Comparison of ENCODE assay signal across 20 mouse cellular contexts in the genomic region with DNA sequence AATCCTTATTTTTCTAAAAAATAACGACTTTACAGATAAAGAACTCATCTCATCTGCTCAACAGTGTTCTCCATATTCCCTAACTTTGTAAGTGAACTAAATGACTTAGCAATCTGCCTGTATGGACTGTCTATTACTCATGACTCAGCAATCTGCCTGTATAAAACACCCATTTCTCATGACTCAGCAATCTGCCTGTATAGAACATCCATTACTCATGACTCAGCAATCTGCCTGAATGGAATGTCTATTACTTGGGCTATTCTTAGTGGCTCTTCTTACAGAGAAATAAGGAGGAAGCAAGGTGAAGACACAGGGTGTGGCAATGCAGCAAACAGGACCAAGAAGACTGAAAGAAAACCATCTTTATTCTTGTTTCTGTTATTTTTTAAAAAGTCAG. TPM values are rescaled to one million over a fixed set of nuclear protein-coding genes. Genes with fewer than 3 reads are reported as not detected.
DNase-seq lines count a peak whose midpoint lies in the region; ATAC-seq lines count a peak whose summit lies in the region.
"Had no signal": no experiment of that assay in that cellular context is flagged by ENCODE, and none has a peak within 500 bp of the region (broad histone marks: within the 10 kb centered on the region; RNA-seq: fewer than 3 reads in every experiment).

No protein-coding gene starts in this region.

- no peaks in the 10 kb centered on the region for H3K36me3 ChIP-seq in embryonic facial prominence, embryonic 11.5 days (replicated peaks; ENCODE audit: control insufficient read depth, insufficient read depth, low read depth, low read length)
- no peaks in the 10 kb centered on the region for H3K36me3 ChIP-seq in embryonic facial prominence, embryonic 10.5 days (replicated peaks)
- H3K36me3 ChIP-seq: hindbrain, embryonic 15.5 days; limb, embryonic 12.5 days; midbrain, embryonic 10.5 days had no signal

- ATAC-seq in embryonic facial prominence, embryonic 11.5 days (replicated peaks; ENCODE audit: insufficient number of reproducible peaks, low FRiP score, low TSS enrichment, low read depth), result no peak
- ATAC-seq in megakaryocyte progenitor cell, adult 5-6 weeks (replicated peaks; ENCODE audit: poor library complexity), result peak; percentile 37
- ATAC-seq: lung, postnatal 0 days had no signal

- H3K9me3 ChIP-seq in embryonic facial prominence, embryonic 11.5 days (replicated peaks; ENCODE audit: control insufficient read depth, low read length), result no peaks in the 10 kb centered on the region
- no peaks in the 10 kb centered on the region for H3K9me3 ChIP-seq in embryonic facial prominence, embryonic 10.5 days
- H3K9me3 ChIP-seq: hindbrain, embryonic 15.5 days; limb, embryonic 12.5 days; midbrain, embryonic 10.5 days had no signal

- WGBS in embryonic facial prominence, embryonic 11.5 days, result 93% methylated on average over 1 of the region's 1 CpGs
- WGBS in embryonic facial prominence, embryonic 10.5 days, result 86% methylated on average over 1 of the region's 1 CpGs

- H3K4me1 ChIP-seq in embryonic facial prominence, embryonic 11.5 days (ENCODE audit: control insufficient read depth, insufficient read depth, low read length), result no peaks in the 10 kb centered on the region; the same call in 1 of the 2 replicates
- H3K4me1 ChIP-seq in embryonic facial prominence, embryonic 10.5 days, result peaks cover 6% of the 10 kb centered on the region; the same call in 1 of the 2 replicates
- H3K4me1 ChIP-seq: limb, embryonic 12.5 days had no signal

- H3K9ac ChIP-seq in embryonic facial prominence, embryonic 11.5 days (replicated peaks; ENCODE audit: low read length), result no peak overlapping the region
- H3K9ac ChIP-seq: hindbrain, embryonic 15.5 days; limb, embryonic 12.5 days had no signal

- H3K4me3 ChIP-seq in embryonic facial prominence, embryonic 11.5 days (ENCODE audit: low read depth, low read length), result no peak overlapping the region
- no peak overlapping the region for H3K4me3 ChIP-seq in embryonic facial prominence, embryonic 10.5 days
- H3K4me3 ChIP-seq: hindbrain, embryonic 15.5 days; limb, embryonic 12.5 days; midbrain, embryonic 10.5 days; myocyte had no signal

- H3K27me3 ChIP-seq in embryonic facial prominence, embryonic 11.5 days (ENCODE audit: control insufficient read depth, insufficient read depth, low read length), result no peaks in the 10 kb centered on the region
- H3K27me3 ChIP-seq in embryonic facial prominence, embryonic 10.5 days (replicated peaks; ENCODE audit: low read depth, poor library complexity, severe bottlenecking), result no peaks in the 10 kb centered on the region
- H3K27me3 ChIP-seq: hindbrain, embryonic 15.5 days; limb, embryonic 12.5 days had no signal

- no peak overlapping the region for H3K4me2 ChIP-seq in embryonic facial prominence, embryonic 11.5 days (ENCODE audit: low read depth, low read length)
- H3K4me2 ChIP-seq: hindbrain, embryonic 15.5 days; limb, embryonic 12.5 days had no signal

- DNase-seq in embryonic facial prominence, embryonic 11.5 days (ENCODE audit: low spot score), result peak; percentile 22
- no peak for DNase-seq in embryonic facial prominence, embryonic 10.5 days (ENCODE audit: low spot score)
- peak; percentile 42 for DNase-seq in Muller cell, postnatal 12 days (ENCODE audit: inconsistent ontology term)
- peak; percentile 65 for DNase-seq in c-Kit-positive CD71-positive TER-119-positive erythroid progenitor cells, embryonic 14.5 days (ENCODE audit: low spot score)
- DNase-seq in heart, adult 9 months (ENCODE audit: low spot score in 2 of 2), result no peak
- DNase-seq in kidney, adult 9 months, result no peak
- no peak for DNase-seq in spleen, postnatal 4 days (ENCODE audit: low spot score in 2 of 2)
- DNase-seq: adrenal gland, postnatal 10 days; B cell, adult 2 months; gastrocnemius, postnatal 25 days; heart, postnatal 10 days; kidney, adult 11 months; kidney, postnatal 36 days; right cerebral cortex, postnatal 14 days had no signal

- H3K27ac ChIP-seq in embryonic facial prominence, embryonic 11.5 days (replicated peaks; ENCODE audit: low read depth, low read length), result no peak overlapping the region
- no peak overlapping the region for H3K27ac ChIP-seq in embryonic facial prominence, embryonic 10.5 days (replicated peaks)
- H3K27ac ChIP-seq: hindbrain, embryonic 15.5 days; limb, embryonic 12.5 days; midbrain, embryonic 10.5 days had no signal

RNA-seq across cellular contexts. Expression of a gene that starts 34.8 kb away (rescaled TPM):
- polyA plus RNA-seq in embryonic facial prominence, embryonic 11.5 days (2014; fragmentation: Nextera tagmentation; extraction: Ambion mirVana), result 36.1 and 38.7 TPM in 2 replicates
- 25.9 and 27.1 TPM in 2 replicates for polyA plus RNA-seq in embryonic facial prominence, embryonic 10.5 days (2016; fragmentation: Nextera tagmentation; extraction: Ambion mirVana)
- 4.2 and 6.8 TPM in 2 replicates for total RNA-seq in megakaryocyte progenitor cell, adult 5-6 weeks (2015)
- 4.4 and 7.0 TPM in 2 replicates for total RNA-seq in megakaryocyte progenitor cell, adult 5-6 weeks (2017)

RNA-seq across cellular contexts. Expression of a gene that starts 59.7 kb away (rescaled TPM):
- polyA plus RNA-seq in embryonic facial prominence, embryonic 11.5 days (2014; fragmentation: Nextera tagmentation; extraction: Ambion mirVana), result 1.5 and 2.3 TPM in 2 replicates
- 0.72 TPM in 2 replicates for polyA plus RNA-seq in embryonic facial prominence, embryonic 10.5 days (2016; fragmentation: Nextera tagmentation; extraction: Ambion mirVana)
- not detected in 2 replicates for total RNA-seq in megakaryocyte progenitor cell, adult 5-6 weeks (2015)
- total RNA-seq in megakaryocyte progenitor cell, adult 5-6 weeks (2017), result not detected in 2 replicates

Comparison
In these comparisons a context has a peak if more than half of its experiments do, and no peak if none do; other contexts are left out.
1. DNase-seq: peak in embryonic facial prominence, embryonic 11.5 days (single experiment), Muller cell, postnatal 12 days (single experiment) and c-Kit-positive CD71-positive TER-119-positive erythroid progenitor cells, embryonic 14.5 days (single experiment); none in embryonic facial prominence, embryonic 10.5 days (single experiment), heart, adult 9 months (0 of 2), kidney, adult 9 months (single experiment) and spleen, postnatal 4 days (0 of 2).